Mouse (Mus musculus): Measurements from ENCODE around the gene Sun1. TPM values are rescaled to one million over a fixed set of nuclear protein-coding genes. Genes with fewer than 3 reads are reported as not detected.
A peak's percentile ranks its signal among the peaks of the same experiment; 100 is the strongest.

Sun1 gene
- total RNA-seq, 2 experiments from 2014 or later = 33.9 to 43.0 TPM

GRCm38 (mm10) chr5:139282191-139282590, 81.8 kb downstream of the Sun1 start:
- ATAC-seq (replicated peaks; ENCODE audit: poor library complexity, severe bottlenecking) = peak; percentile 53

- no peak for ATAC-seq (replicated peaks; ENCODE audit: poor library complexity, severe bottlenecking)
These were observed 83.2 kb downstream of the Sun1 start for GRCm38 (mm10) chr5:139283460-139284180.

GRCm38 (mm10) chr5:139285383-139286067, 85.1 kb downstream of the Sun1 start:
- no peak for ATAC-seq (replicated peaks; ENCODE audit: poor library complexity, severe bottlenecking)

GRCm38 (mm10) chr5:139286142-139286941, 85.9 kb downstream of the Sun1 start:
- ATAC-seq (replicated peaks; ENCODE audit: poor library complexity, severe bottlenecking) = peak; percentile 28

GRCm38 (mm10) chr5:139287099-139287498, 86.7 kb downstream of the Sun1 start:
- ATAC-seq (replicated peaks; ENCODE audit: poor library complexity, severe bottlenecking) = peak; percentile 75

- no peak for ATAC-seq (replicated peaks; ENCODE audit: poor library complexity, severe bottlenecking)
These were observed 87.3 kb downstream of the Sun1 start for GRCm38 (mm10) chr5:139287787-139288186.

GRCm38 (mm10) chr5:139288591-139288990, 88.2 kb downstream of the Sun1 start:
- ATAC-seq (replicated peaks; ENCODE audit: poor library complexity, severe bottlenecking) = no peak

GRCm38 (mm10) chr5:139290467-139291259, 90.2 kb downstream of the Sun1 start:
- ATAC-seq (replicated peaks; ENCODE audit: poor library complexity, severe bottlenecking) = no peak

GRCm38 (mm10) chr5:139291811-139292560, 91.5 kb downstream of the Sun1 start:
- no peak for ATAC-seq (replicated peaks; ENCODE audit: poor library complexity, severe bottlenecking)

- ATAC-seq (replicated peaks; ENCODE audit: poor library complexity, severe bottlenecking) = peak; percentile 52
These were observed 93.7 kb downstream of the Sun1 start for GRCm38 (mm10) chr5:139294089-139294488.

- no peak for ATAC-seq (replicated peaks; ENCODE audit: poor library complexity, severe bottlenecking)
These were observed 96.7 kb downstream of the Sun1 start for GRCm38 (mm10) chr5:139297092-139297491.

- no peak for ATAC-seq (replicated peaks; ENCODE audit: poor library complexity, severe bottlenecking)
These were observed 97.3 kb downstream of the Sun1 start for GRCm38 (mm10) chr5:139297745-139298144.

Other genes starting within 250 kb of the Sun1 start
- 0.34 TPM in 1 of 2 replicates, not detected in the other for gene Pdgfa, start 203.3 kb upstream of the Sun1 start, total RNA-seq (2014; fragmentation: Nextera tagmentation)
- not detected in 2 replicates for gene Pdgfa, start 203.3 kb upstream of the Sun1 start, total RNA-seq (2017)
- gene Prkar1b, start 50.6 kb upstream of the Sun1 start, total RNA-seq (2014; fragmentation: Nextera tagmentation) = 1.4 TPM in 1 of 2 replicates, not detected in the other
- gene Prkar1b, start 50.6 kb upstream of the Sun1 start, total RNA-seq (2017) = 0.10 and 0.17 TPM in 2 replicates
- gene Dnaaf5, start 50.4 kb upstream of the Sun1 start, total RNA-seq (2014; fragmentation: Nextera tagmentation) = 8.3 and 9.8 TPM in 2 replicates
- 7.8 TPM in 2 replicates for gene Dnaaf5, start 50.4 kb upstream of the Sun1 start, total RNA-seq (2017)
- 43.8 and 51.8 TPM in 2 replicates for gene Get4, start 51.7 kb downstream of the Sun1 start, total RNA-seq (2014; fragmentation: Nextera tagmentation)
- 17.9 and 30.5 TPM in 2 replicates for gene Get4, start 51.7 kb downstream of the Sun1 start, total RNA-seq (2017)
- gene Adap1, start 125.0 kb downstream of the Sun1 start, total RNA-seq (2014; fragmentation: Nextera tagmentation) = 46.5 and 63.5 TPM in 2 replicates
- gene Adap1, start 125.0 kb downstream of the Sun1 start, total RNA-seq (2017) = 39.4 and 53.9 TPM in 2 replicates
- 29.2 and 60.1 TPM in 2 replicates for gene Cox19, start 150.8 kb downstream of the Sun1 start, total RNA-seq (2014; fragmentation: Nextera tagmentation)
- gene Cox19, start 150.8 kb downstream of the Sun1 start, total RNA-seq (2017) = 31.4 and 35.9 TPM in 2 replicates
- gene Cyp2w1, start 152.0 kb downstream of the Sun1 start, total RNA-seq (2014; fragmentation: Nextera tagmentation) = not detected in 2 replicates
- gene Cyp2w1, start 152.0 kb downstream of the Sun1 start, total RNA-seq (2017) = not detected in 2 replicates
- gene Gpr146, start 177.1 kb downstream of the Sun1 start, total RNA-seq (2014; fragmentation: Nextera tagmentation) = 5.0 and 7.3 TPM in 2 replicates
- gene Gpr146, start 177.1 kb downstream of the Sun1 start, total RNA-seq (2017) = 4.0 and 5.4 TPM in 2 replicates
- gene C130050O18Rik, start 204.6 kb downstream of the Sun1 start, total RNA-seq (2014; fragmentation: Nextera tagmentation) = 0.53 and 5.8 TPM in 2 replicates
- gene C130050O18Rik, start 204.6 kb downstream of the Sun1 start, total RNA-seq (2017) = 1.4 and 3.6 TPM in 2 replicates
- not detected in 2 replicates for gene Gper1, start 222.5 kb downstream of the Sun1 start, total RNA-seq (2014; fragmentation: Nextera tagmentation)
- gene Gper1, start 222.5 kb downstream of the Sun1 start, total RNA-seq (2017) = not detected in 2 replicates

Measured in granulocyte monocyte progenitor cell, adult 5-6 weeks (primary cell).